Mouse (Mus musculus) monocyte, adult 5-6 weeks (primary cell): Measurements from ENCODE around the gene 1700029I15Rik. TPM values are rescaled to one million over a fixed set of nuclear protein-coding genes. Genes with fewer than 3 reads are reported as not detected.

ENCODE experiments used
- ATAC-seq: fragments of 153-309, 156-312 bp; replicated peaks from 2 replicates; pipeline ENCODE4 v1.8.0; 2017; ENCODE audit warnings: mild to moderate bottlenecking; ENCODE audit not compliant: low TSS enrichment, insufficient number of reproducible peaks, severe bottlenecking, poor library complexity, low FRiP score
- total RNA-seq: library from RNA; stranded (forward); fragments of 200-1000, 200-491, 200-594 nt; gene quantifications from 3 replicates; pipeline ENCODE4 v1.2.3, GENCODE M21; 2017

Gene 1700029I15Rik
- total RNA-seq, 1 experiment from 2014 or later = 6.7 TPM

DNA sequence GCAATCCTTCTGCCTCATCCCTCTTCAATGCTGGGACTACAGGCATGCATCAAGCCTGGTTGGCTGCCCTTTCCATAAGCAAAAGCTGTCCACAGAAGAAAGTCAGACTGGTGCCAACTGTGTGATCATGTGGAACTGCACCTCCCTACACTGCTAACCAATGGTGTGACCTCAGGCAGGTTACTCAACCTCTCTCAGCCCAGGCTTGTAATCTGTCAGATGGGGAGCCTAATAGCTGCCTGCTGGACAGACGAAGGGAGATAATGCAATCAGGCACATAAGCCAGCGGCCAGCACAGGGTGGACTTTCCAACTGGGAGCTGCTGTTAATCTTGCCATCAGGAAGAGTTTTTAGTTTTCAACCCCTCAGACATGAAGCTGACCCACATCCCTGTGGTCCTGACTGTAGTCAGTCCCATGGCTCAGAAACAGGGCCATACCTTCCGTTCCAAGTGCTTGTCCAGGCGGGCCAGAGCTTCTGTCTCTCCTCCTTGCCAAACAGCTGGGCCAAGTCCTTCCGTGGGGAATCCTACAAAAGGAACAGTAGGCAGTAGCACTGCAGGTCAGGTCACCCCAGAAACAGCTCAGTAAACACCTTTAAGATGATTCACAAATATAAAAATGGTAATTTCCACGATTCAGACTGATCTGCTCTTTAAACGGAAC, 39.5 kb downstream of the 1700029I15Rik start:
- no peak for ATAC-seq

DNA sequence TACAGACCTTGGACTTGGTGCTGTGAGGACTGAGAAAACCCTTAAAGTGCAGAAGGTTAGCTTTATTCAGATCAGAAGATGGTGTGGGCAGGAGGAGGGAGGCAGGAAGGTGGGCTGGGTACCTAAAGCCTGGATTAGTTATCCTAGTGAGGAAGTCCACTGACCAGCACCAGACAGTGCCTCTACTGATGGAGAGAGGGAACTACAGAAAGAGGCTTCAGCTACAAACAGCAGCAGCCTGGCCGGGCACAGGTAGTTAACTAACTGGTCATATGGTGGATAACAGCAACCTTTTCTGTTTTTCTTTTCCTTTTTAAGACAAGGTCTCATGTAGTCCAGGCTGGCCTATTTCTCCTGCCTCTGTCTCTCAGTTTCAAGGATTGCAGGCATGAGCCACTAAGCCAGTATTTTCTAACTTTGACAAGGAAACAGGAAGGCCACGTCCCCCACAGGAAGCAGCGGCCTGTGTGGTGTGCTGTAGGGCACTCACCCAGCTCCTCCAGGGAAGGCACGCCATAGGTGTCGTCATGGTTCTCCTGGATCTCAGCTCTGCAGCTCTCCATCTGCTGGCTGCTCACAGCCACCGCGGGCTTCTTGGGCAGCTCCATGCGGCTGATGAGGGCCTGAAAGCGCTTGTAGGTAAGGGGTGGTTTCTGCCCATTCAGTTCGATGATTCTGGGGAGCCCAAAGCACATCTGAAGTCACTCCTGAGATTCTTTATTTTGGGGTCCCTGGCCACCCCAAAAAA, 40.2 kb downstream of the 1700029I15Rik start:
- no peak; the same call in 1 of the 2 replicates for ATAC-seq

DNA sequence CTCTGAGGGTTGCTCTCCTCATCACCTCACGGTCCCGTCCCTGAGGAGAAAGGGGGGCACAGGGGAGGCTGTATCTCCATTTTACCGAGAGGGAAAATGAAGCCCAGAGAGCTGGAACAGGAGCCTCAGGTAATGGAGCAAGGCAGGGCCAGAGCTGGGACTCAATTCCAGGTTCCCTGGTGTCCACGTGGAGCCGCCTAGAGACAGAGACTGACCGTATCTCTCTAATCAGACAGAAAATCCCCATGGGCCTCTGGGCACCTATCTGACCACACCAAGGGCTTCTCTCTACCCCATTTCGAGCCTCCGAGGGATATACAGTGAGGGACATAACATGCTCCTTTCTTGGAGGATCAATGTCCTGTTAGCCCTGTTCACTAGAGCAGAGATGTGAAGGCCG, 40.8 kb downstream of the 1700029I15Rik start:
- ATAC-seq = no peak

DNA sequence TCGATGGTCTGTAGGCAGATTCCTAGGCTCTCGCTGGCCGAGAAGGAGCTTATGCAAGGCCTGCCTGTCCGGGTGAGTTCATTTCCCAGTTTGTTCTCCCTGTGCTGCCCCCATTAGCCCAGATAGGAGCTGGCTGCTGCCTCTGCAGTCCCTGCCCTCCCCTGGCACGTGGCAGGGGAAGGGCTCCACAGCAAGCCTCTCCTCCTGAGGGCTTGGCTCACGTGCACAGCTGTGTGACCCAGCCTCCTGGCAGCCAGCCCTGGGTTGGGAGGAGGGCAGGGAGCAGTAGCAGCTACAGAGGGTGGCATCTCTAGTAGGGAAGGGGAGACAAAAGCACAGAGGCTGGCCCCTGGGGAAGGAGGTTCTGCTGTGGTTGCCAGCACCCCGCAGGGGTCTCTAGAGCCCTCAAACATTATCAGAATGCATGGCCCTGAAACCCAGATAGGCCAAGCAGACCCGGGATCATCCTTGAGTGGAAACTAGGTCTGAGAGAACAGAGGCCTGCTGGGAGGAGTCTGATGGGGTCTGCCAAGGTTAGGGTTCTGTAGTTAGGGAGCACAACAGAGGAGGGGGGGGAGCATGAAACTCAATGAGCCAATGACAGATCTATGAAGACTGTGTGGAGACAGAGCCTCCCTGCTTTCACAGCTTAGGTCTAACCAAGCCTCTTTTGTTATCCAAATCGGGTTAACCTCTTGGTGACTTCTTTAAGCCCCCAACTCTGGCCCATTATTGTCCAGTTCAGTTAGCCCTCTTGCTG, 41.5 kb downstream of the 1700029I15Rik start:
- ATAC-seq = no peak

DNA sequence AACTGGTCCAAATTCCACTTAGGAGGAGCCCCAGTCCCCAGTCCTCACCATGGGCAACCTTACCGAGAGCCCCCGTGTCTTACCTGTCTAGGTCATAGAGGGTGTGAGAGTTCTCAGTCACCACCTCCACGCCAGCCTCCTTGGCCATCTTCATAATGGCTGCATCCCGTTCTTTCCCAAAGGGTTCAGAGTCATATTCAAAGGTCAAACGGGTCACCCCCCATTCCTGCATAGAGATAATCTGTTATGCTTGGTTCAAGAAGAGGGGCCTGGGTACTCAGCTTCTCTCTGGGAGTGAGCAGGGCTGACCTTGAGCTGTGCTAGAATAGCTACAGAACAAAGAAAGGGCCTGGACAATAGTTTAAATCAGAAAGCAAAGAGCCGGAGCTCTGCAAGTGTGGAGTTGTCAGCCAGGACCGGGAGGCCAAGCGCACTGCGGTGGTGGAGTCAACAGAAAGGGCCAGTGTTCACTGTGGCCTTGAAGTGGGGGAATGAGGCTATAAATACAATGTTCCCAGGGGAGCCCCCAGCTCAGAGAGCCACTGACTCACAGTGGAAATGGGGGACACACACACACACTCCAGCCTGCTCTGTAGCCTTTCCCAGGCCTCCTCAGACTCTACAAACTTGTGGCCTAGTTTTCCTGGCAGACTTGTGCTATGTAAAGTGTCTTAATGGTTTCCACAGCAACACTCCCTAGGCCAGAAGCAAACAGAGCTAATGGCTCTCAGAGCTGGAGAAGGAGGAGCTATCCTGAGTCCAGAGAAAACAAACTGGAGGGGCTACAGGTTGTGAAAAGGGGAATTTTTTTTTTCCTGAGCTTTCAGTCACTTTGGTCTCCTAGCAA, 42.3 kb downstream of the 1700029I15Rik start:
- no peak for ATAC-seq

DNA sequence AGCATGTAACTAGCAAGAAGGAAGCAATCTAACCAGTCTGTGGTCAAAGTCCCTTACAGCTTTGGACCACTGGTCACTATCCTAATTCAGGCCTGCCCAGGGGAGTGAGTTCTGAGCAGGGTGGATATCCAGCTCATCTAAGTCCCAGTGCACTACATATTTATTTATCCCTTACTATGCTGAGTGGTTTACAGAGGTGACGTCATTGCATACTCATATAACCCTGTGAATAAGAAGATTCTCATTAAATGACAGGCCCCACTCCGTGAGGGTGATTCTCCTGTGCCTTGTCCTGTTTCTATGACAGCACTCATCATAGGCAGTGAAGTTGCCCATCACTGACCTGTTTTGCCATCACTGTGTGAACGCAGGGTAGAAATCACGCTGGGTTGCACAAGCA, 43.0 kb downstream of the 1700029I15Rik start:
- ATAC-seq = no peak

DNA sequence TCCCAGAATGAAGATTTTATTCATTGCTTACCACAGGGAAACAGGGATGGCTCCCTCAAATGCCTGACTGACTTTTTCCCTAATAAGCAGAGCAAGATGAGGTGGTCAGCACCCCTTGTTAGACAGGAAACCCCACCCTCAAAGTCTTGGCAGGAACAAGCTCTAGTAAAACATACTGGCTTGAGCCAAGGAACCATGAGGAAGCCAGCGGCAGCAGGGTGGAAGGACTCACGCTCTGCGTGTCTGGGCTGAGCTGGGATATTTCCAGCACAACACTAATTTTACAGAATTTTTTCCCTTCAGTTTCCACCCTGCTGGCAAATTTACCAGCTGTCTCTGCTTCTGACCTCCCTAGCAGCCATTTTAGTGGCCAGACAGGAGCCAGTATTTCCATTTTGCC, 44.1 kb downstream of the 1700029I15Rik start:
- ATAC-seq = no peak

DNA sequence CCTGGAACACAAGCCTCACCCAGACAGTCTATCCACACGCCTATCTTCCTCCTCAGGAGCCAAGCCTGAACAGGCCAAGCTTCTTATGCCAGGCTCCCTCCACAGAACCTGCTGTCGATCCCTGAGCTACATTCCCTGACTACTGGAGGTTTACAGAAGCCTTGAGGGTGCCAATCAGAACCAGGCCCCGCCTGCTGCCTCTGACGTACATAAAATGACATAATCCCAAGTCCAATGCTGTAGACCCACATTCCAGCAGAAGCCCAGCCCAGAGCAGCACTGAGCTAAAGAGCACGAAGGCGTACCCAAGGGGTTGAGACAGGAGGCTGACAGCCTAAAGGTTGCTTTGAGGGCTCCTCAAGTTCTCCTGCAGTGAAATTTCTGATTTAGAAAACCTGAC, 45.5 kb downstream of the 1700029I15Rik start:
- ATAC-seq = no peak

DNA sequence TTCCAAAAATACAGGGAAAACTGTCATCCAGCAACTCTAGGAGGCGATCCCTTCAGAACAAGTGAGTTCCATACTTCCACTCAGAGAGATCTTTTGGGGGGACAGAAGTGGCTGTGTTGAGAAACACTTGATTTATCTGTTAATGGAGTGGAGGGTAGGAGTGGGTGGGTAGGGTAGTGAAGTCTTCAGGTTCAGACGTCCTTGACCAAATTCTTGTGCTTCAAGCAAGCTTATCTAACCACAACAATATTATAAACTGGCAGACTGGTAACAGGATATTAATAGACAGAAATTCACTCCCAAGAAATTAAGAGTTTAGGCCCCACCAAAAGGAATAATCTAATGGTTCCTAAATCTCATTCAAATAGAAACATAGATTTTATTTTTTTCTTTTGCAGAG, 47.8 kb downstream of the 1700029I15Rik start:
- ATAC-seq = no peak

DNA sequence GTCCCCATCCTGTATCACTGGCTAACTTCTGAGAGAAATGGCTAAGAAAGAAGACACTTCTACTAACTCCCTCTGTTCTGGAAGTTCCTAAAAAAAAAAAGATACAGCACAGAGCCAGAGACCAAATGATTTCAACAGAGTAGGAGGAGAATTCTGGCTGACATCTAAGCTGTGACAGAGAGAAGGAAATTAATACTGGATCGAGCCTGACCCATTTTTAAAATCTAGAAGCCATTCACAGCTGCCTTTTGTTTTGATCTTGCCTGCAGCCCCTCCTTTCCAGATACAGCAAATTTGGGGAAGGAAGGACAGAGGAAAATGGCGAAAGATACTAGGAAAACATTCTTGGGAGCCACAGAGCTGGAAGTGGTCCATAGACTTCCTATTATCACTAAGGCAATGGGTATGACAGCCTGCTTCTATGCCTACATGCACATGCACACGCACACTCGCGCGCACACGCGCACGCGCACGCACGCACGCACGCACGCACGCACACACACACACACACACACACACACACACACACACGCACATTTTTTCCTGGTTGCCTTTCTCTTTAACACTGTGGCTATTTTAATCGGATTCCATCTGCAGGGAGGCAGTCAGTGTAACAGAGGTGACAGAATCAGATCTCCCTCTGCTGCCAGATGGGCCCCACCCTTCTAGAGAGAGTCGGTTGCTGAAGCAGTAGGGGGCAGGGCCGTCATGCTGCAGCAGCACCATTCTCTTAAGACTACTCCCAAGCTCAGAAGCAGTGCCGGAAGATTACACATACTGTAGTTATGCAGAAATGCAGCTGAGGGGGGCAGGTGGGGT, 48.6 kb downstream of the 1700029I15Rik start:
- ATAC-seq = no peak

DNA sequence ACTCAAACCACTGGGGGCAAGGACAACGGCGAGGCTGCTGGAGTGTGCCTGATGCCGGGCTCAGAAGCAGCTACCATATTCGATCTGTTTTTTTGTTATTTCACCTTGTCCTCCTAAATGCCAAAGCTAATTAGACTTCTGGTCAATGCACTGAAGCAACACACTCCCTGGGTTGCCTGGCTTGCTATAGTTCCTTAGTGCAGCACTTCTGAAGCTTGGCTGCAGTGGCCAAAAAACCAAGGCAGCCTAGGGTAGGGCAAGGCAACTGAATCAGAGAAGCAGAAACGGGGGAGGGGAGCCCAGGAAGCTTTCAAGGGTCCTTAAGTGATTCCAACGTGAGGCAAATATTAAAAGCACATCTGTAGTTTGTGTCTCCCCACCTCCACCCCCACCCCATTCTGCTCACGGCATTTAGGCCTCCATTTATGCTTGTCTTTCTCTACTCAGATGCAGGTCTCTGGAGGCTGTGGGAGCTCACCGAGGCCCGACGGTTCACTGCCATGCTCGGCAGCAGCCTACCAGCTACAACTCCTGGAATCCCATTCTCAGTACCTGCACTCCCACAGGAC, 49.4 kb downstream of the 1700029I15Rik start:
- ATAC-seq = no peak

DNA sequence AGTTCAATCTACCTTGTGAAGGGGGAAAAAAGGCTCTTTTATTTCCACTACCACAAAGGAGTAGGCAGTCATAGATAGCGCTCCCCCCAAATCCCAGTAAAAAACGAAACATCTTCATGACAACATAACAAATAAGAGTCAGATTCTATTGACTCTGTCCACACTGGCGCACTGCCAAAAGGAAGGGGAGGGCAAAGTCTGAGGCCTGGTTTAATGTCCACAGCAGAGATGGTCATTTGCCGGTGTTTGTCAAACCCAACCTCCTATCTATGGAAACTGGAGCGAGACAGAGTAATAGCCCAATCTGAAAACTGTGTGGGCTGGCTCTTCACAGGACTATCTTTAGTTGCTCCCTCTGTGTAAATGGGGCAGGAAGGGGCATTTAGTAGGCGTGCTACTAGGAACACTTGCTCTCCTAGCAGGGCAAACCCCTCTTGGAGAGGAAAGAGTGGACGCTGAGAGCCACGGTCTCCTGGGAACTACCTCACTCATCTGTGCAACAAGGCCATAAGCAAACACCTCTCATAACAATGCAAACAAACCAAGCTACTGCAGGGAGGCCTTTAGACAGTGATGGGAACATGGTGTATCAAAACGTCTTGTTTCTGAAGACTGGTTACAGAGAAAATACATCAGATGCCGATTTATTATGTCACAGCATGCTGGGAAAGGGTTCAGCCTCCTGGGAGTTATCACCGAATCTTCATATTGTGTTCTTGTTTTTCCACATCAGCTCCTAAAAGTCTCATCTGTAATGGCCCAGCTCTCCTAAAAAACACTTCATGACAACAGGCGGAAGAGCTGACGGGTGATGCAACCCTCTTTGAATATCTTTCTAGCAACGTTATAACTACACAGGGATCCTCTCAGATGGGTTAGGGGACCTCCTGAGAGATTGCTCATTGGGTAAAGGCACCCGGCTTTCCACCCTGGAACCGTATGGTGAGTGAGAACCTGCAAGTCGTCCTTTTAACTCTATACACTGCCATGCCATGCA, 50.3 kb downstream of the 1700029I15Rik start:
- ATAC-seq = no peak

DNA sequence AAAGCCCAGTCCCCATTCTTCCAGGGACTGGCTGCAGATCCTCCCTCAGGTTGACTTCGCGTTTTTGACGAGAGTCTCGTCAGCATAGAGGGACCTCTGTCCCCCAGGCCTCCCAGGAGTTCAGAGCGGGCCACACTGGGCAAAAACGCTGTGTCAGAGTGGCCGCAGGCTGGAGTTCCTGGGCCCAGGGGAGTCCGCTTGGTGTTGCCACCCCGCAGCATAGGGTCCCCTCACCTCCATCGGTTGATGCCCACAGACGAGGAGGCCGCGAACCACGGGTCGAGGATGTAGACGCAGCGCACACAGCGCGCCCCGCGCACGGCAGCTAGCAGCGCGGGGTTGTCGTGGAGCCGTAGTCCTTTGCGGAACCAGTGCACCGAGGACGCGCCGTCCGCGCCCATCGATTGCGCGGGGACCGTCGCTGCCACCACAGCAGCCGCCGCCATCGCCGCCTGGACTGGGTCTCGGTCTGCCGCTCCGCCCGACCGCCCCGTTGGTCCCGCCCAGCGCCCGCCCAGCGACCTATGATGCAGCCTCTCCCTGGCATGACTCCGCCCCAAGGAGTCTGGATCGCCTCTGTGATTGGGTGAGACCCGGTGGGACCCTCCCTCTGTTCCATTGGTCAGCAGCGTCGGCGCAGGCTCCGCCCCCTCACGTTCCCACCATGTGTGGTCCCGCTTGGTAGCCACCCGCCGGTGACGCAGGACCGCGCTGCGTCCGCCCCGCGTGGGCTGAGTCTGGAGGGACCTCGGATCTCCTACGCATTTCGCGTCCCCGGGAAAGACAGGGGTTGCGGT, 51.4 kb downstream of the 1700029I15Rik start, which contains the start of gene Cry2:
Gene Cry2, minus strand, starts transcription at position 466 of the 797 bp plus-strand sequence.
- peak; percentile 97 for ATAC-seq

DNA sequence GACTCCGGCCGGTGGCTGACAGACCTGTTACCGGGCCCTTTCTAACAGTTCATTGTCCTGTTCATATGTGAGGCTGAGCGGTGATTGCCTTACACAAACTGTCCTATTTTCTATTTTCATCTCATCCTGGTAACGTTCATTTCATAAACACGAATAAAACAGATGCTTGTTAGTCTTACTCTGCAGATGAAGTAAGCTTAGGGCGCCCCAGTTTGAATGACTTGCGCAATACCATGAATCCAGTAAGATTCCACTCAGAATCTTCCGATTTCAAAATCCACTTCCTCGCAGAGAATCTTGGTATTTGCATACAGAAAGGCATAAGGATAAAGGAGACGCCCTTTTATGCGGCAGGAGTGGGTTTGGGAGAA, 52.0 kb downstream of the 1700029I15Rik start:
- ATAC-seq = no peak

DNA sequence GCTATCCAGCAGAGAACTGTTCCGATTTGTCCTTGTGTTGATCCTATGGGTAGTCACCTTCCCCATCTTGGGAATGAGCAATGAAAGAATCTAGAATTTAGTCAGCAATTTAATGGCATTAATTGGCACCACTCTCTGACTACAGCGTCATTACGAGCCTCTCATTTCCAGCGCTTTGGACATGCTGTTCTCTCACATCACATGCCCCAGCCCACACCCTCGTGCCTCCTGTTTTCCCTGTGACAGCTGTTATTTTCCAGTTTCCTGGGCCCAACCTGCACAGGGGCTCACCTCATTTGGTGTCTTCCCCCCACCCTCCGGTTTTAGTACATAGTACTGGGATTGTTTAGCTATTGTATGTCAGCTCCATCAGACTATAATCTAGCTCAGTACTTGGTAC, 52.7 kb downstream of the 1700029I15Rik start:
- ATAC-seq = no peak
